Mouse (Mus musculus) hindbrain, embryonic 14.5 days (tissue): ENCODE results near the gene 2010315B03Rik. TPM values are rescaled to one million over a fixed set of nuclear protein-coding genes. Genes with fewer than 3 reads are reported as not detected.
A peak's percentile ranks its signal among the peaks of the same experiment; 100 is the strongest.

Experiments used
- ATAC-seq: fragments of 200-750 bp; cut with Nextera tagmentation; 2 replicates; pipeline ENCODE4 v1.8.0; 2017; ENCODE audit warnings: moderate number of reproducible peaks, mild to moderate bottlenecking, moderate TSS enrichment, moderate library complexity; ENCODE audit not compliant: low FRiP score
- DNase-seq: peaks from one replicate; pipeline ENCODE4 v3.0.0-alpha.2; 2015; ENCODE audit warnings: low spot score
- H3K27ac ChIP-seq: fragments of 300-500 bp; sonication (generic); 2 replicates; pipeline ENCODE4 v1.5.1; 2014; ENCODE audit warnings: mild to moderate bottlenecking, moderate library complexity
- H3K27me3 ChIP-seq: fragments of 300-500 bp; sonication (generic); 2 replicates; pipeline ENCODE4 v1.6.1; 2014; ENCODE audit warnings: mild to moderate bottlenecking, low read length, mixed read lengths; ENCODE audit not compliant: control insufficient read depth, insufficient read depth
- H3K36me3 ChIP-seq: fragments of 300-500 bp; sonication (generic); replicated peaks from 2 replicates; pipeline ENCODE4 v1.6.1; 2014; ENCODE audit not compliant: control insufficient read depth, insufficient read depth
- H3K4me1 ChIP-seq: fragments of 300-500 bp; sonication (generic); replicated peaks from 2 replicates; pipeline ENCODE4 v1.6.1; 2014; ENCODE audit warnings: antibody characterized with exemption, low read length, mixed read lengths; ENCODE audit not compliant: control insufficient read depth, insufficient read depth
- H3K4me2 ChIP-seq: fragments of 300-500 bp; sonication (generic); replicated peaks from 2 replicates; pipeline ENCODE4 v1.6.1; 2014; ENCODE audit warnings: mild to moderate bottlenecking, moderate library complexity
- H3K4me3 ChIP-seq: fragments of 300-500 bp; sonication (generic); replicated peaks from 2 replicates; pipeline ENCODE4 v1.5.1; 2014; ENCODE audit warnings: mild to moderate bottlenecking, low read length
- H3K9ac ChIP-seq: fragments of 300-500 bp; sonication (generic); 2 replicates; pipeline ENCODE4 v1.6.1; 2014
- H3K9me3 ChIP-seq: fragments of 300-500 bp; sonication (generic); 2 replicates; pipeline ENCODE4 v1.6.1; 2016; ENCODE audit warnings: low read length; ENCODE audit not compliant: control insufficient read depth
- WGBS: fragments of 180-500 bp; shearing (Covaris S2); extraction: QIAGEN DNeasy Blood & Tissue Kit; methylation state at CpG from one replicate; pipeline ENCODE4 v1.1.7; 2014; 5-methylcytosine and 5-hydroxymethylcytosine counted together
- polyA plus RNA-seq: library from polyadenylated mRNA; unstranded; fragments of >200 nt; fragmentation: Nextera tagmentation; extraction: Ambion mirVana; gene quantifications from 2 replicates; pipeline ENCODE4 v1.2.1, GENCODE M21; 2014

The 2010315B03Rik gene
- polyA plus RNA-seq: 6.4 and 10.7 TPM in 2 replicates

DNA sequence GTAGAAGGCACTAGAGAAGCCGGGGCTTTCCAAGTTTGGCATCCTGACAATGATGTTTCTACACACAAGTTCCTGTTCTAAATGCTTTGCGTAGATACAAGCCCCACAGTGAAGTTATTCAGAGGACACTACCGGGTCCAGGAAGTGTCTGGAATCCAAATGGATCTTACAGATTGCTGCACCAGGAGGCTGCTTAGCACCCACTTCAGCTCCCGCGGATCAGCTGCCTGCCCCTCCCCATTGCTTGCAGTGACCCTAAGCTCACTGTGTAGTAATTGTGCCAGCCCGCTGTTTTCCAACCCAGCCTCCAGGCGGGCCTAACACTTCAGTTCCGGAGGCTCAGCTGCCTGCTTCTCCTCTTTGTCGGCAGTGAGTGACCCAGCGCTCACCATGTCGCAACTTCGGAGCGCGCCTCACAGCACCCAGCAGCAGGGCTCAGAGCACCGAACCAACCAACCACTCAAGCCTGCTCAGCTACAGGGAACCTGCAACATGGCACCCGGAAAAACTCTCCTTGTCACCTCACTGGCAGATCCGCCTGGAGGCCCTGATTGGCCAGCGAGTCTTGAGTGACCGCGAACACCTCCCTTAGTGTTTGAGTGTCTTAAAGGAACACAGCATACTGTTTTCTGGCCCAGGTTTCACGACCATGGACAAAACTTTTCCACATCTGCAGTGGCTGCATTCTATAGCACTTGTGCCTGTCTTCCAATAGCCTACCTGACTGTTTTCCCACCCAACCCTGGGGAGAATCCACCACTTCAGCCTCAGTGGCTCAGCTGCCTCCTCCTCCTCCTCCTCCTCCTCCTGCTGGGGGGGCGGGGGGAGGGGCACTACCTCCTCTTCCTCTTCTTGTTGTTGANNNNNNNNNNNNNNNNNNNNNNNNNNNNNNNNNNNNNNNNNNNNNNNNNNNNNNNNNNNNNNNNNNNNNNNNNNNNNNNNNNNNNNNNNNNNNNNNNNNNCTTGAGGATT lies at the start of gene 2010315B03Rik:
TSS of gene 2010315B03Rik (minus strand) at position 526 of the 972 bp plus-strand sequence.
- Histone ChIP-seq H3K4me3 (peak within 1 kb of the TSS; percentile 72), H3K9me3 (peaks cover 7% of the 10 kb centered on the region), H3K27ac (peak within 1 kb of the TSS; percentile 88), H3K4me1 (peaks cover 6% of the 10 kb centered on the region), H3K27me3 (no peaks in the 10 kb centered on the region), H3K9ac (peak within 1 kb of the TSS; percentile 64), H3K4me2 (peak within 1 kb of the TSS; percentile 59), H3K36me3 (no peaks in the 10 kb centered on the region)
- 2% methylated on average over 21 of the region's 22 CpGs for WGBS
- peak; percentile 99 for ATAC-seq
- DNase-seq: peak; percentile 78

- H3K36me3 ChIP-seq: no peaks in the 10 kb centered on the region
- ATAC-seq (no peak), DNase-seq (no peak)
- peak overlapping the region; percentile 72 for H3K4me3 ChIP-seq
- peaks cover 6% of the 10 kb centered on the region for H3K4me1 ChIP-seq
- H3K4me2 ChIP-seq: peak overlapping the region; percentile 59
- peak overlapping the region; percentile 88; the same call in 1 of the 2 replicates for H3K27ac ChIP-seq
- no peaks in the 10 kb centered on the region for H3K9me3 ChIP-seq
- no peaks in the 10 kb centered on the region for H3K27me3 ChIP-seq
- H3K9ac ChIP-seq: peak overlapping the region; percentile 64
These were observed 994 bp downstream of the 2010315B03Rik start for GRCm38 (mm10) chr9:124311502-124311901.

- Histone ChIP-seq H3K4me2 (no peak overlapping the region), H3K27me3 (no peaks in the 10 kb centered on the region), H3K9ac (no peak overlapping the region), H3K4me3 (no peak overlapping the region), H3K36me3 (peaks cover 15% of the 10 kb centered on the region), H3K9me3 (peaks cover 38% of the 10 kb centered on the region), H3K27ac (no peak overlapping the region), H3K4me1 (no peaks in the 10 kb centered on the region)
- ATAC-seq (no peak), DNase-seq (no peak)
These were observed 24.2 kb downstream of the 2010315B03Rik start for GRCm38 (mm10) chr9:124288329-124288728.

DNA sequence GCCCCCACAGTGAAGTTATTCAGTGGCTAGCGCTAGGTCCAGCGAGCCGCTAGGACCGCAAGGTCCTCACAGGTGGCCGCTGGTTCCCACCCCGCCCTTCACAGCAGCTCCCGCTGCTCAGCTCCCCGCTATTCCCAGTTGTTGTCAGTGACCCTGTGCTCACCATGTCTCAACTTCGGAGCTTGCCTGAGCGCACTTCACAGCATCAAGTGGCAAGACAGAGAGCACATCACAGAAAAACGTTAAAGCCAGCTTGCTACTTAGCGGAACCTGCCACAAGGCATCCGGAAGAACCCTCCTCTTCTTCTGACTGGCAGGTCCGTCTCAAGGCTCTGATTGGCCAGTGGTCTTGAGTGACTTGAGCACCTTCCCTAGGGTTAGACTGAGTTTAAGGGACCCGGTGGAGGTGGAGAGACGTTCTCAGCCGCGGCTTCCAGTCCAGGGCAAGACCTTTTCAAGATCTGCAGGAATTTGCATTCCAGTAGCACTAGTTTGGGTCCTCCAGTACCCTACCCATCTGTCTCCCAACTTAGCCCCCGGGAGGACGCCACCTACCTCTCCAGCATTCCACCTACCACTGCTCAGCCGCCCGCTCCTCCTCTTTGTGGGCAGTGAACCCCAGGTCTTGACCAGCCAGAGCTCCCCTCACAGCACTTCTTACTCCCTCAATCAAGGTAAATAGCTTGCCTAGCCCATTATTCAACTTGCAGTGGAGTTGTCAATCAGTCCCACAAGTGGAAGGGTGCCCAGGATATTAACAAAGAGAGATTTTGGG lies 30.4 kb downstream of the 2010315B03Rik start:
- H3K9me3 ChIP-seq: peaks cover 17% of the 10 kb centered on the region
- H3K36me3 ChIP-seq: peaks cover 16% of the 10 kb centered on the region
- DNase-seq: peak; percentile 88
- no peaks in the 10 kb centered on the region for H3K27me3 ChIP-seq
- peaks cover 16% of the 10 kb centered on the region for H3K4me1 ChIP-seq
- peak overlapping the region; percentile 82 for H3K9ac ChIP-seq
- 1% methylated on average over 22 of the region's 22 CpGs for WGBS
- H3K4me2 ChIP-seq: peak overlapping the region; percentile 90
- peak overlapping the region; percentile 77 for H3K4me3 ChIP-seq
- peak overlapping the region; percentile 83 for H3K27ac ChIP-seq
- peak; percentile 97 for ATAC-seq

- peak overlapping the region; percentile 82 for H3K9ac ChIP-seq
- ATAC-seq (no peak), DNase-seq (no peak)
- H3K4me3 ChIP-seq: peak overlapping the region; percentile 77
- H3K36me3 ChIP-seq: peaks cover 16% of the 10 kb centered on the region
- peak overlapping the region; percentile 27; the same call in 1 of the 2 replicates for H3K27ac ChIP-seq
- H3K27me3 ChIP-seq: no peaks in the 10 kb centered on the region
- peaks cover 16% of the 10 kb centered on the region for H3K4me1 ChIP-seq
- H3K9me3 ChIP-seq: peaks cover 19% of the 10 kb centered on the region
- peak overlapping the region; percentile 90 for H3K4me2 ChIP-seq
- 17% methylated on average over 1 of the region's 1 CpGs for WGBS
These were observed 31.1 kb downstream of the 2010315B03Rik start for GRCm38 (mm10) chr9:124281448-124281791.

DNA sequence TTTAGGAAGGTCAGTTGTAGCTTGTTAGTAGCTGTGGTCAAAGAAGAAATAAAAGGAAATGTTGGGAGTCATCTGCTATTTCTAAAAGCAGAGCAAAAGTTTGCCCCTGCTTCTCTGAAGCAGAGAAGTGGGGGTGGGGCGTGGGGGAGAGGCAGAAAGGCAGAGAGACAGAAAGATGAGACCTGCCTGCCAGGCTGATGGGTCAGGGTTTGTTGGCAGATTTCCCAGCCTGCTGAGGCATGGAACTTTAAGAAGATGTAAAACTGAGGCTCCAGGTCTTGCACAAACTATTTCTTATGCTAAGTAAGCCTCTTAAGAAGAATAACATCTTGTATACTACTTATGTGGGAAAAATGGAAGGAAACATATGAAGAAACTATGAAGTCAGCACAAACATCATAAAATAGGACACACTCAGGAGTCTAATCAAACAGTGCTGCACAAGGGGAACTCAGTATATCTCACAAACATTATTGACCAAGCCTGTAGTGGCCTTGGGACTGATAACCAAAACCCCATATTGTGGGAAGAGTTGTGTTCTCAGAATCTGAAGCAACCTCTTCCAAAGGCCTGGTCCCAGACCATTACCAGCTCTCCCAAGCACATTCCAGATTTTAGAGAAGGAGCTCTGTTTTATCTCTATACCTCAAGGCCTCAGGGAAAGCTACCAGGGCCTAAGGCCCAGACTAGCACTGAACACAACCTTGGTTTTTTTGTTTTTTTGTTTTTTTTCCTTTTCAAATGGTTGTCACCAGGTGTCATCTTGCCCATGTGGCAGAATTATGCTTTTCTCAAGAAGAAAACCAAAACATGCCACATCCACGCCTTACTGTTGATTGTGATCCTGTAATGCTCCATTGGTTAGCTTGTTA lies 31.7 kb downstream of the 2010315B03Rik start:
- Histone ChIP-seq H3K4me3 (peak overlapping the region; percentile 77), H3K9me3 (peaks cover 23% of the 10 kb centered on the region), H3K27me3 (no peaks in the 10 kb centered on the region), H3K36me3 (peaks cover 16% of the 10 kb centered on the region), H3K27ac (no peak overlapping the region), H3K4me2 (peak overlapping the region; percentile 90), H3K9ac (peak overlapping the region; percentile 82), H3K4me1 (peaks cover 16% of the 10 kb centered on the region)
- 83% methylated on average over 2 of the region's 2 CpGs for WGBS
- ATAC-seq (no peak), DNase-seq (no peak)

- Histone ChIP-seq H3K27ac (no peak overlapping the region), H3K4me2 (no peak overlapping the region), H3K36me3 (peaks cover 28% of the 10 kb centered on the region), H3K4me3 (no peak overlapping the region), H3K9ac (no peak overlapping the region), H3K27me3 (no peaks in the 10 kb centered on the region), H3K4me1 (peaks cover 16% of the 10 kb centered on the region), H3K9me3 (peaks cover 38% of the 10 kb centered on the region)
- 30% methylated on average over 2 of the region's 2 CpGs for WGBS
- ATAC-seq: peak; percentile 14; the same call in 1 of the 2 replicates
- DNase-seq: no peak
These were observed 33.2 kb downstream of the 2010315B03Rik start for GRCm38 (mm10) chr9:124279300-124279699.

DNA sequence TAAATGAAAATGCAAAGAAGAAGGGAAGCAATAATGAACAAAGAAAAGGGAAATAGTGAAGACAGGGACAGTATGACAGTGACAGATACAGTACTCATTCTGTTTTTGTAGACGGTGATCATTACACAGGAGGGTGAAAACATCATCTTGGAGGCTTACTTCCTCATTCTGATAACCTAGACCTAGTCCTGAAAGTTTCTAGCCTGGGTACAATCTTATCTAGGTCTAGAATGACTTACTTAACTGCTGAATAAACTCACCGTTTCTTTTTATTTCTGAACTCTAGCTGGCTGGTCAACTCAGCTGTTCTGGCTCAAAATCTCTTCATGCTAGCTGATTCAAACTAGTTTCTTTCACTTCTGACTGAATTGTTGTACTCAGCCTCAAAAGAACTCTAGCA lies 37.4 kb downstream of the 2010315B03Rik start:
- WGBS: 99% methylated on average over 2 of the region's 2 CpGs
- Histone ChIP-seq H3K4me2 (no peak overlapping the region), H3K27me3 (no peaks in the 10 kb centered on the region), H3K36me3 (peaks cover 51% of the 10 kb centered on the region), H3K9ac (no peak overlapping the region), H3K9me3 (peaks cover 81% of the 10 kb centered on the region), H3K27ac (no peak overlapping the region), H3K4me1 (no peaks in the 10 kb centered on the region), H3K4me3 (no peak overlapping the region)
- DNase-seq (no peak), ATAC-seq (no peak)
